Mouse (Mus musculus) frontal cortex, postnatal 25 days (tissue): Measurements from ENCODE around the gene Trappc4.
A peak's percentile ranks its signal among the peaks of the same experiment; 100 is the strongest.
"Not testable (repeated sequence)": the region's sequence is repeated elsewhere in the genome, so short reads cannot be mapped to it uniquely, and the experiment has no call there.

Experiments
- DNase-seq, 2 experiments: peaks; one replicate each; pipeline ENCODE4 v3.0.0; 2022; ENCODE audit warnings: low spot score in 2 of 2

Gene Trappc4

GRCm38 (mm10) chr9:44406906-44407751 lies at the start of gene Trappc4, which contains the start of gene Rps25:
Gene Trappc4 (minus strand): TSS chr9:44407600.
Gene Rps25 (plus strand): TSS chr9:44407139.
- peak; percentile 78 to 83 for DNase-seq

GRCm38 (mm10) chr9:44454891-44455220 lies 47.5 kb upstream of the Trappc4 start, which contains the start of gene Upk2:
Gene Upk2 (minus strand): TSS chr9:44454976.
- no peak for DNase-seq

- peak; percentile 86 to 87 for DNase-seq
These were observed 46.9 kb upstream of the Trappc4 start for GRCm38 (mm10) chr9:44454132-44454890.

- no peak for DNase-seq
These were observed 43.0 kb upstream of the Trappc4 start for GRCm38 (mm10) chr9:44450387-44450786.

- not testable (repeated sequence) for DNase-seq
These were observed 37.1 kb upstream of the Trappc4 start for GRCm38 (mm10) chr9:44444402-44445025.

- no peak for DNase-seq
These were observed 33.6 kb upstream of the Trappc4 start, which contains the start of gene Foxr1 for GRCm38 (mm10) chr9:44440961-44441360. Gene Foxr1 (minus strand): TSS chr9:44441136.

- no peak for DNase-seq
These were observed 28.3 kb upstream of the Trappc4 start for GRCm38 (mm10) chr9:44435747-44436146.

GRCm38 (mm10) chr9:44432577-44433185 lies 25.3 kb upstream of the Trappc4 start:
- no peak for DNase-seq

GRCm38 (mm10) chr9:44423576-44423975 lies 16.2 kb upstream of the Trappc4 start:
- no peak for DNase-seq

GRCm38 (mm10) chr9:44420280-44420898 lies 13.0 kb upstream of the Trappc4 start:
- no peak for DNase-seq

- DNase-seq, result not testable (repeated sequence)
These were observed 12.3 kb upstream of the Trappc4 start for GRCm38 (mm10) chr9:44419730-44420129.

- no peak for DNase-seq
These were observed 11.4 kb upstream of the Trappc4 start, which contains the start of gene Ccdc84 for GRCm38 (mm10) chr9:44418519-44419385. Gene Ccdc84 (minus strand): TSS chr9:44418569.

GRCm38 (mm10) chr9:44417892-44418363 lies 10.5 kb upstream of the Trappc4 start:
- DNase-seq, result peak; percentile 93 to 95

GRCm38 (mm10) chr9:44417156-44417891 lies 9.9 kb upstream of the Trappc4 start:
- no peak for DNase-seq

- no peak for DNase-seq
These were observed 5.4 kb upstream of the Trappc4 start for GRCm38 (mm10) chr9:44412781-44413180.

GRCm38 (mm10) chr9:44412306-44412705 lies 4.9 kb upstream of the Trappc4 start:
- DNase-seq, result no peak

GRCm38 (mm10) chr9:44411601-44412130 lies 4.3 kb upstream of the Trappc4 start:
- no peak for DNase-seq

- no peak for DNase-seq
These were observed 3.4 kb upstream of the Trappc4 start for GRCm38 (mm10) chr9:44410647-44411336.
